Mouse (Mus musculus) layer of hippocampus, adult 9-10 months (tissue): ENCODE measurements at regions not wholly inside any gene's neighbourhood (a gene's known extent, or its start where the extent isn't known, plus 50 kb on each side); places are given as distances from the start of the nearest gene placed in this dataset.
"Not testable (repeated sequence)": the region's sequence is repeated elsewhere in the genome, so short reads cannot be mapped to it uniquely, and the experiment has no call there.

ENCODE experiments used
- DNase-seq: peaks from one replicate; pipeline ENCODE4 v3.0.0; 2022; ENCODE audit warnings: low spot score

DNA sequence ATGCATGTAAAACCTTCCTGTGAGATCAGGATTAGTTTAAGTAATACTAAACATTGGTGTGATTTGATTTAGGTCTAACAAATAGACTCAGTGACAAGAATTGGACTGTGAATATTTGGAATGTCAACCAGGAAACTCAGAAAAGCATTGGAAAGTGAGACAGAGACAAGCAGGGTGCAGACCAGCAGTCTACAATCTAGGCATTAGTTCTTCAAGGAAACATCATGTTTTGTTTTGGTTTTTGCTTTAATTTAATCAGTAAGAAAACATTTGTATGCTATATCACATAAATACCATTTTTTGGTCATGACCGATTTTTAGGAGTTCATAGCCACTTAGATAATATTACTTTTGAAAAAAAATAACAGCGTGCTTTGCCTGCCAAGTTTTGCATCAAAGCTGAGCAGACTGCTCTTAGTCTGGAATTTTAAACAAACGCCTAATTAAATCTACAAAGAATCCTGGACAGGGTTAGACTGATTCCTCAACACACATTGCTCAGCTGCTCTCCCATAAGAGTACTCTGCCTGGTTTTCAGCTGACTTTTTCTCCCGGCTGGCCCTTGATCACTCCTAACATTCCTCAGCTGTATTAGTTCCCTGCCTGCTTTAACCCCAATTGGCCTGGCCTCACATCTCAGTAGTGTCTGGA lies 396.5 kb upstream of the Kcnh7 start:
- DNase-seq, result no peak

DNA sequence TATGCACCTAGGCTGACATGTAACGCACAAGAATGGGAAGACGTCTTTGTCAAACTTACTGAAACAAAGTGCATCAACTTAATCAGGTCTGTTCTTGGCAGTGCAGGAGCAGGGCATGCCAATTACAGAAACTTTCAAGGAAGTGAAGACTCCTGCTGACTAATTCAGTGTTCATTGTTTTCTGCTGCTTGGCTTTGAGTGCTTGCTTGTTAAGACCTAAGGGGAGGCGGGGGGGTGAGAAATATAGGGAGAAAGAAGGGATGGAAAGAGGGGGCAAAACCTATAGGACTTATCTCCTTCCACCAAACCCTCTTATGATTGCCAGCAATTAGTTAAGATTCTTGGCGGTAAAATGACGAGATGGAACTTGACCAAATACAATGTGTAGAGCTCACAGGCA lies 391.1 kb upstream of the Kcnh7 start:
- no peak for DNase-seq

DNA sequence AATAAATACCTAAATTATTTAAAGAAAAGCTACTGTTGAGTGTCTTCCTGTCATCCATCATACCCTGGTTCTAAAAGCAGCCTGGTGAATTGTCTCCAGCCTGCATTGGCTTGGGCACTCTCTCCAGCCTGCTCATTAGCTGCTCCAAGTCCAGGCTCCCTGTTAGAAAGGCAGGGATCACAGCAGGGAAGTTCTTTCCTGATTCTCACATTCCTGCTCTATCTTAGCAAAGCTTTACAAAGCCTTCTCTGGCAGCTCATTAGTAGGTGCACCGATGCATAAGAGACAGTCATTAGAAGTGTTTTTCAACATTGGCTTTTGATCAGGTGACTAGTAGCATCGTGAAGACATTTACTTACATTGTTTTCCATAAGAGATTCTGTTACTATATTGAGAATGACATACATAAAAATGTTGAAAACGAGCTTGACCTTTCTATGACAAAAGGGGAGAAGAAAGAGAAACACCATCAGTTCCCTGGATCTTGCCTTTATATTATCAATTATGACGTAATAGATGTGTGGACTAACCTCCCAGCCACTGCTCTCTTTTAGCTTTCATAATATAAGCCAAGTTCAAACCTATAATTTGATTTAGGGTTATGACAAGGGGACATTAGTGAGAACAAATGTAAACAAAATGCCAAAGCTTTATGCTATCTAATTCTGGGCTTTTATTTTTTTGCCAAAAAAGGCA lies 390.1 kb upstream of the Kcnh7 start:
- DNase-seq, result no peak

DNA sequence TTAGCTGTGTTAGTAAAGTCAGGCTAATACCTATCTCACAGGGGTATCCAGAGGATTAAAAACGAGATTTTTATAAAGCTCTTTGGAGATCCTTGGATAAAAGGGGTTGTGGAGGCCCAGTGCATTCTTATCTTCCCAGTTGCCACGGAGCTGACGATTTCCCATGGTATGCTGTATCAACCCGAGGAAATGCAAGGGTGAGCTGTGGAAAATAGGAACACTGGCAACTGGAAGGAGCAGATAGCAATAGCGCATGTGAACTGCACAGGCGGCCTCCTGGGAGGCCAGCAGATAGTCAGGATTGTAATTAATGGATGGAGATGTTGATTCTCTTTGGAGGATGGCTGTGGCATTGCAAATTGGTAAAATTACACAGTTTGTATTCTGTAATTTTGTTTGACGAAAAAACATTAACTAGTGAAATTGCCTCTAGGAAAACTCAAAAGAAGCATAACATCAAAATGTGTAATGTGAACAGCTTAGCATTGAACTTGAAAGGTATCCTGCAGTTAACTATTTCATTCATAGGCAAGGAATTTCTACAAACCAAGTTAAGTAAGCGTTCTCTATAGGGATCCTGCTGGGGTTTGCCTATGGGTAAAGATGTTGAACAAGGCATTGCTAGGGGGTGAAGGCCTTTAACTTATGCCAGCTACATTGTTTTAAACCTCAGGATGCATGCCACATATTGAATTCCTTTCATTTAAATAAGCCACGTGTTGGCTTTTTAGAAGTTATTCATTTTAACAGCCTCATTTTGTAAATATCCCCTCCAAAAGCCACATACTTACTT lies 389.1 kb upstream of the Kcnh7 start:
- DNase-seq, result no peak

DNA sequence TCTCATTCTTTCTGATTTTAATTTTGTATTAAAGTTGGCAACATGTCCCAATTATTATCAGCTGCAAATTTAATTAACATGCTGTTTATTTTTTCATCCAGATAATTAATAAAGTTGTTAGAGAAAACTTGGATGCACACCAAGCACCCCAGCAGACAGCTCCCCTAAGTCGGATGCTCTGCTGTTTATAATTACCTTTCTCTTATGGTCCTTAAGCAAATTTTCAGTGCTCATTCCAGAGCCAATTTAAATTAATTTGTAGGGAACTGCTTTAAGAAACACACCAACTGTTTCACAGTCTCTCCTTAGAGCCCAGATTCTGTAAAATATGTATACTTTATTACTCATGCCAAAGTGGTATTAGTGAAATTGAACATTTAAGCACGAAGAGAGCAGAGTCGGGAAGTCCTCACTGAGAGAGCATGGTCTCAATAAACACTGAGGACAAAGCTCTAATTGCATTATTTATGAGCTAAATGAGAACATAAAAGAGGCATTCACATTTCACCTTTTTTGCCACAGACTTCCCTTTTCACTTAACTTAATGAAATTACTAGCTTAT lies 372.9 kb upstream of the Kcnh7 start:
- DNase-seq, result no peak

DNA sequence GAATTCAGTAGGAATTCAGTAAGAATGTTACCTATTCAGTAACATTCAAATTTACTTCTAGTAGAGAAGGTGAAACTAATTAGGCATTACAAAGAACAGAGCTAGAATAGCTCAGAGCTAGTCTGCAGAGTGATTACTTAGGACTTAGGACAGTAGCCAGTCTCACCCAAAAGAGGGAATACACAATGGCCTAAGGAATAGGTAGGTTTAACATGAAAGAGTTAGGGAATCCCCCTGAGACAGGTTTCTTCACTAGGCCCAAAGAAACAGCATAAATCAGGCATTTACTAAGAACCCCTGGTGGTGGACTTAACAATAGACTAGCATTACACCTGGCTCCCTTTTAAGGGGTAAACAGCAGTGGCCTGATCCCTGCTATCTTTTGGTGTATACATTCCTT lies 357.7 kb upstream of the Kcnh7 start:
- DNase-seq, result not testable (repeated sequence)

DNA sequence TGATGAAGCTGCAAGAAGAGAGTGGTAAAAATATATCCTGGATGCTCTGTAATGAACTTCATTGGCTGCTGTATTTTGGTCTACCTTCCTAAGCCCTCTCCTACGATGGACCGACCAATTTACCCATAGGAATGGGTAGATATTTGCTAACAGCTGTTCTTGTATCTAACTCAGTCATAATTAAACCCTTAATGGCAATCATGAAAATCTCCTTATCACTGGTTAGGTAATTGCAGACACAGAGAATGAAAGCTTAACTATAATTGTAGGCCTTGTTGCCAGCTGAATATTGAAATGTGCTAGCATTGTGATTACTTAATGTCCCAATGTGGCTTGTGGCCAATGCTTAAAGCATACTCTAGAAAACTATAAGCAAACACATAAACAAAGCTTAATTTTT lies 334.4 kb upstream of the Kcnh7 start:
- no peak for DNase-seq

DNA sequence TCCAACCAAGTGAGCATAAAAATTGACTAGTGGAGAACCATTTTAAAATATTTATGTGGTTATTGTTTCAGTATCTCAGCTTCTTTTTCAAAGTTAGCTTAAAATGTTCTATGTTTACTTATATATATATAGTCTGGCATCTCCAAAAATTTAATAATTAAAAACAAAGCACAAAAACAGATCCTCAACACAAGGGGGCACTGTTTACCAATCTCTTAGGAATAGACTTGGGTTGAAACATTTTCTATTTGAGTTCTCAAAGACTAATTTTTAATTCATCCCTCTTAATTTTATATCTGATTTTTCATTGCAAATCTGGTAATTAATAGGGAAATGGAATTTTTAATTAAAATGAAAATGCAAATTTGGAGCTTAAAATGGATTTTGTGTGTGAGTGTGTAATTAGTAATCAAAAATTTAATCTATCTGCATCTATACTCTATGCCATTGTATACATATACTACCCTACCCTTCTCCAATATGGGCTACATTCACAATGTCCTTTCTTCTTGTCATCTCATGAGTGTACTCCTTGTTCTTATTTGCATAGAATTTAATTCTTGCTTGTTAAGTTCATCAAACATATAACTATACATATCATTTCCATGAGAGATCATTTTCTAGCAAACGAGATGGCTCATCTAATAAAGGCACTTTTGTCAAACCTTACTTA lies 329.6 kb upstream of the Kcnh7 start:
- peak; percentile 36 for DNase-seq

DNA sequence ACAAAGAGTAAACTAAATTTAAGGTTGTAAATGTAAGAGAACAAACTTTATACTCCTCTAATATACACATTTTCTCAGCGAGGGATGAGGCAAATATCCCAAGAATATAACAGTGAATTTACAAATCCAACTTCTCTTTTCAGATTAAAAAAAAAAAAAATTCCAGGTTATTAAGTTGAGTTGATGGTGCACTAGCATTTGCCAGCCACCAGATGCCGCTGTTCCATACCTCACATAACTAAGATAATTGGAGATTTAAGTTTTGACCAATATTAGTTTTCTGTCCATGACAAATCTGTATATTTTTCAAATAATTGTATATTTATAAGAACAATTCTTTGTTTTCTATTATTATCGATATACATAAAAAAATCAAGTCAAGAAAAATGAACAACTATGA lies 319.9 kb upstream of the Kcnh7 start:
- DNase-seq, result no peak

DNA sequence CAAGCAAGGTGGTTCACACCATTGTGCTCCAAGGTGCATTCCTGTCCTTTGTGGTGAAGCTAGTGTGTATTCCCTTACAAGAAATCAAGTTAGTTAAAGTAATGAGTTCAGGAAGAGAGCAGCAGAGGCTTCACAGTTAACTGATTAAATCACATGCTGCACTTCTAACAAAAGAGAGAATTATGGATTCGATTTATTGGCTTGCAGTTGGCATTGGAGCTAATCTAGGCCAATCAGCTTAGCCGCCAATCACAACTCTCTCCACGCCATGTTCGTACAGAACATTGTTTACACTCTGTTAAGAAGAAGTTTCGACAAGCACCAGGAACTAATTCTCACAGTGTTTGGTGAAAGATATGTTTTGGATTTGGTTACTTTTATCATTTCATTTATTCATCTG lies 292.3 kb upstream of the Kcnh7 start:
- DNase-seq, result no peak

DNA sequence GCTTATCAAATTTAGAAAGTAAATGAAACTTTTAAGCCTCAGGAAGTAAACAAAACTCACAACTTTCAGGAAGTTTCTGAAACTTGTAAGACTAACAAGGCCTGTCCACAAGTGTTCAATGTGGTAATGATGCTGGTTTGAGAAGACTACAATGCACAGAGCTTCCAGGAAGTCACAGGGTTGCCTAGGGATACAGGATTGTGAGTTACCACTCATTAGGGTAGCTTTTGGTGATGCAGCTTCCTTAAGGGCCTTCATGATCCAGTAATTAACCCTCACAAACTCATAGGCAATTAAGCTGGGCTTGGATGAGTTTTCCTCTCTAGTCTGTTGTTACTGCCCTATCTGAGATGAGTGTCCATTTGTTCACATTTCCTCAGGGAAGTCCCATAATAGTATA lies 291.2 kb upstream of the Kcnh7 start:
- DNase-seq, result no peak

DNA sequence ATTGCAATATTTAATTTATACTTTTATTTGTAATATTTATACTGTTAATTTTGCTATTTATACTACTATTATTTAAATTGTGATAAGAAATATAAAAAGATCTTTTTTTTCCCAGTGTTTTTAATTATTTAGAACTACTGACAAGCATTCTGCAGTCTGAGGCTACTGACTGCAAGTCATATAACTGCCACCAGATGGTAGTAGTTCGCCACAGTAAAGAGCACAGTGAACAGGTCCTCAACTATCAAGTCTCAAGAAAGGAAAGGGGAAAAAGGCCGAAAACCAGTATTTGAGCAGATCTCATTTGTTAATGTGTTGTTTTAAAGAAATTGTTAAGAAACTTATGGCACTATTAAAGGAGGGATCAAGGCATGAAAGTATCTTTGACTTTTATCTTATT lies 289.6 kb upstream of the Kcnh7 start:
- peak; percentile 25 for DNase-seq

DNA sequence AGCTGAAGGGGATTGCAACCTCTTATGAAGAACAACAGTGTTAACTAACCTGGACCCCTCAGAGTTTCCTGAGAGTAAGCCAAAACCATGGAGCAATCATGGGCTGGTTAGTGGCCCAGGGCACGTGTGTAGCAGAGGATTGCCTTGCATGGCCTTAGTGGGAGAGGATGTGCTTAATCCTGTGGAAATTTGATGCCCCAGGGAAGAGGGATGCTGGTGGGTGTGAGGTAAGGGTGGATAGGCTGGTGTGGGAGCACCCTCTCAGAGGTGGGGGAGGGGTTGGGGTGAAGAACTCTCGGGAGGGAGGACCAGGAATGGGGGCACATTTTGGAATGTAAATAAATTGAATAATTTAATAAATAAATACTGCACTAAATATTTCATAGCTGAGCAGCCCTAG lies 288.2 kb upstream of the Kcnh7 start:
- no peak for DNase-seq

DNA sequence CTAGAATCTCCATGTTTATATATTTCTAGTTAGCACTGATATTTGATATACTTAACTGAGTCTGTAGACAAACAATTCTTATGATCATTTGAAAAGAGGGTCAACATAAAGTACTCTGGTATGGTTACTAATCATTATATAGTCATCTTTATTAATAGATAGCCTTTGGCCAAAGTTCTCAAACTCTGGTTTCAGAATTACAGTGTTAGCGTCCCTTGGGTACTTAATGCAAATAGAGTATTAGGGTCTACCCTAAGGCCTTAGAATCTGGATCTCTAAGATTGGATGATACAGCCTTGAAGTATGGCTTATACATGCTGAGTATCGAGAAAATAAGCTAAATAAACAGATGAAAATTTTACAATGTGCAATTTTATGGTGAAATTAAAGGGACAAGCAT lies 275.0 kb upstream of the Kcnh7 start:
- no peak for DNase-seq

DNA sequence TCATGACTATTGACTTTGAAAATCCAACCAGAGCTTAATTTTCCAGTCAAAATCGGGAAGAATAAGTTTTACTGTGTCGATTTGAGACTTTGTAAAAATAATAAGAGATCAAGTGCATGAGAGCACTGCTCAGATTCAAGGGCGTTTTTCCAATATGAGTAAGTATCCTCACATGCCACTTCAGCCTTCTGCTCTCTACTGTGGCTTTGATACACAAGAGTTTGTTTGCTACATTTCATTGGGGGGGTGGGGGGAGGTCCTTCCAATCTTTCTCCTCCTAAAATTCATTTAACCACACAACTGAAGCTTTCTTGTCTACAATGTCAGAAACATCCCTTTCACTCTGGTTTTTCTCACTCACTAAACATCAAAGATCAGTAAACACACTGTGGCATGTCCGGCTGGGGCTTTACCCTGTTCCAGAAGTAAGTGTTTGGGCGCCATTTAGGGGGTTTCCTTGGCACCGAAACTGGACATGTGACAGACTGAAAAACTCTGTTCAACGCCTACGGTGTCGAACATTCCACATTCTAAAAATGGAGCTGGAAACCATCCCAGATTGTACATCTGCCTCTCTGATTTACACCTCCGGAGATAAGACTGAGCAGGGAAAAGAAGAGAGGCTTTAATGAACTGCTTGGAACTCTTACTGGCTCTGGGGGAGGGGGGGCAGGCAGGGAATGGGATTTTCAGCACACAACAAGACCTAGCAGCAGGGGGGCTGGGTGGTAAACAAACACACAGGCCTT lies 270.4 kb upstream of the Kcnh7 start:
- peak; percentile 35 for DNase-seq

DNA sequence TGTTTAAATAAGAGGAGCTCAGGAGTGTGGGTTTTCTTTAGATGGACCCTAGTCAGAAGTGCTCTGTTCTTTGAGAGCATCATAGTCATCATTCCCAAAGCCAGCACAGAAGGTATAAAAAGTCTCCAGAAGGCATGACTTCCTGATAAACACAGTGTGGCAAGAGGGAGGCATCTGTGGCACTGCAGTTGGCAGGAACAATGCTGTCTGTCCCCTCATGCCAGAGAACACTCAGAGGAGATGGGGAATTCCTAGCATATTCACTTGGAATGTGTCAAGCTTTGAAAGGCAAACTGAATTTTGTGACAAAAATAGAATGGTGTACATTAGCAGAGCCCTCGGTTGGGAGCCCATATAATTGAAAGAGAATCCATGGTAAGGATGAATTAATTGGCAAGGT lies 268.8 kb upstream of the Kcnh7 start:
- peak; percentile 33 for DNase-seq

DNA sequence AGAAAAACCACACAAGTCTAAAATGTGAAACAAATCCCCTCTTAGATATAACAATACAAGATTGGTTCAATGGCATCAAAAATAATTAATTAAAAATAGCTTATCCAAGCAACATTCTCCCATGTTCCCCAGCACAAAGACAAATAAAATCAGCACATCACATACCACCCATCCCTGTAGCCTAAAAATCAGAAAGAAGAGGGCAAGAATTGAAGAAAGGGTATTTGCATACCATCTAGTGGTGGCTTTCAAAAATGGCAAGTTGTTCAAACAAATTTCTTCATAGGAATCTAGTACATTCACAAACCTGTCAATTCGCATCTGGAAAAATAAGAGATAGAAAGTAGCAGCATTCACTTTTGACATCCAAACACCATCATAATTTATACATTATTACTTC lies 268.1 kb upstream of the Kcnh7 start:
- DNase-seq, result peak; percentile 25

DNA sequence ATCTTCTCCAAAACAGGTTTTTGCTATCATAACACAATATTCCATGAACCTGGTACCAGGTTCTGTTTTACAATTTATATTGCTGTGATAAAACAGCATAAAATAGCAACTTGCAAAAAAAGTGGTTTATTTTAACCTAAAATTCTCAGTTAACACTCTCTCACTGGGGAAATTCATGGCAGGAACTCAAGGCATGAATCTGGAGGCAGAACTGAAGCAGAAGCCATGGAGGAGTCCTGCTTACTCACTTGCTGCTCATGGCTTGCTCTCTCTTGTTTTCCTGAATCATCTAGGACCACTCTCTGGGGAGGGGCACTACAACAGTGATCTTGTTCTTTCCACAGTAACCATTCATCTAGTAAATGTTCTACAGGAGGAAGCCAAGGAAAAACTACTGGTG lies 250.2 kb upstream of the Kcnh7 start:
- DNase-seq, result no peak

DNA sequence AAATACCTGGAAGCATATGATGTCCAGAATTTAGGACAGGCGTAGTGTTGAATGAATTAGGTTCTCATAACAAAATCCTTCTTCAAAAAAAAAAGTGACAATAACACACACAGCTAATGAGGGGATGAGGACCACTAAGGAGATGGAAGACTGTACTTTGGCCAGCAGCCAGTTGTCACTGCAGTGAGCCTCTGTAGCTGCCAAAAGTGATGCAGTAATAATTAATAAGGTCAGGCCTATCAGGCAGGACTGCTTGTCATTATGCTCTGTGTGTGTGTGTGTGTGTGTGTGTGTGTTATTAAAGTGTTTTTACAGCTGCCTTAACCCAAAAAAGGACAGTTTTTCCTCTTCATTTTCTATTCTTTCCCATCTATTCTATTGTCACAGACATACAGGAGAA lies 221.3 kb upstream of the Kcnh7 start:
- no peak for DNase-seq
